Mouse (Mus musculus): Measurements from ENCODE around the gene Otulin.

- TF ChIP-seq CTCF (IDR thresholded peaks at IDR 0.05; ENCODE audit: borderline replicate concordance, insufficient read depth, low read depth, low read length) (no peak), POLR2A (IDR thresholded peaks at IDR 0.05; ENCODE audit: borderline replicate concordance, insufficient read depth, low read length) (no peak)
These were observed 38.8 kb upstream of the Otulin start for GRCm38 (mm10) chr15:27669276-27669675.

All from cerebellum, adult 2 months (tissue).